Mouse (Mus musculus) cerebellum, adult 11 months (tissue): ENCODE measurements around the gene Dscam.
"Not testable (repeated sequence)": the region's sequence is repeated elsewhere in the genome, so short reads cannot be mapped to it uniquely, and the experiment has no call there.

Experiments used
- DNase-seq: peaks from one replicate; pipeline ENCODE4 v3.0.0; 2022

The Dscam gene

DNA sequence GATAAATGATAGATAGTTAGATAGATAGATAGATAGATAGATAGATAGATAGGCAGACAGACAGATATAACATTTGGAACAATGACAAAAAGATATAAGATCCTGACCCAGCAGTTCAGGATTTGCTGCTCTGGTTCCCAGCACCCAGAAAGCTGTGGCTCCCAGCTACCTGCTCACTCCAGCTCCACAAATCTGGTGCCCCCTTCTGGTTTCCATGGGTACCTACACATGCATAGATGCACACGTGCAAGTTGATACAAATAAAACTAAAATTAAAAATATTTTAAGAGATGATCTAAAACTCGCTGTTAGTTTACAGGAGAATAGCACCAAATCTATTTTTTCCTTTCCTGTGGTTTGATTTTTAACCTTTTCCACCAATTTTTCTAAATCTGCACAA is 238.8 kb downstream of the Dscam start:
- DNase-seq = no peak

DNA sequence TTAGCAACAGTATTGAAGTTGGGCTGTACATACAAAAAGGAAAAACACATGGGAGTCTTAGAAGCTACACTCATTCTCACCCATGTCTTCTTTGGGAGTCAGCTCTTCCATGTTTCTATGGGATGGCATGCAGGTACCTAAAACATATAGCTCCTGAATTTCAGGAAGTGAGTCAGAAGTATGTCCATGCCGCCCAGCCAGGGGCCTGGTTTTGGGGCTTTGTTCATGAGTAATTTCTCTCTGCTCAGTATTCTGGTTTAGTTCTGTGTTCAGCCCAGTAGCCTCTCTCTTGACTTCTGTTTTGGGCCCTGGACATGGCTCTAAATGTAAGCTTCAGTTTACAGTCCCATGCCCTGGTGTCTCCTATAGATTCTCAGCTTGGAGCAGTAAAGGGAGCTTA is 242.5 kb downstream of the Dscam start:
- DNase-seq = no peak

DNA sequence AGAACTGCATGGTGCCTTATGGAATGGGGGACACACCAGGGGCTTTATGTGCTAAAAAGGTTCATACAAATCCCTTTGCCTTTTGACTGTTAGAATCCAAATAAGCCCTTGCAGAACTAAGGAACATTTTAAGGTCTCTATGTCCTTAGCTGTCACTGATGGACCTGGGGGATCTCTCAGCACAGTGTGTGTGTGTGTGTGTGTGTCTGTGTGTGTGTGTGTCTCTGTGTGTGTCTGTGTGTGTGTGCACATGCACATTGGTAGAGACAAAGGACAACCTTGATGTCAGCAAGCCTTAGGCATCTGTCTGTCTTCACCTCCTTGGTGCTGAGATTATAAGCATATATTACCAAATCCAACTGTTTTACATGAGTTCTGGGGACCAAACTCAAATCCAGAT is 243.1 kb downstream of the Dscam start:
- DNase-seq = no peak

DNA sequence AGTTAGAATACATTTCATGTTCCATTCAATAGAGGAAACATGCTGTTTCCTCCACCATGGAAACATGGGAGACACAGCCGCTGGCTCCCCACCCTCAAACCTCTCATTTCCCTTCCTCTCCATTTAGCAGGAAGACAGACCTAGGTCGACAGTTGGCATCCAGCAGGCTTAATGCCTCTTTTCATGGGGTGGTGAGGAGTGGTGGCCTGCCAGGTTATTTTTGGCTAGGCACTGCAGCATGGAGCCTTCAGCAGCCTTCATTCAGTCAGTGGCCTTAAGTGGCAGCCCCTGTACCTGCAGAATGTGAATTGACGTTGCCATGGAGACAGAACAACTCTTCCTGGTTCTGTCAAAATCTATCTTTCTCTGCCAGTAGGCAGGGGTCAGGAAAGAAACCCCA is 243.6 kb downstream of the Dscam start:
- no peak for DNase-seq

GRCm38 (mm10) chr16:96923941-96924340 is 246.6 kb downstream of the Dscam start:
- DNase-seq = no peak

DNA sequence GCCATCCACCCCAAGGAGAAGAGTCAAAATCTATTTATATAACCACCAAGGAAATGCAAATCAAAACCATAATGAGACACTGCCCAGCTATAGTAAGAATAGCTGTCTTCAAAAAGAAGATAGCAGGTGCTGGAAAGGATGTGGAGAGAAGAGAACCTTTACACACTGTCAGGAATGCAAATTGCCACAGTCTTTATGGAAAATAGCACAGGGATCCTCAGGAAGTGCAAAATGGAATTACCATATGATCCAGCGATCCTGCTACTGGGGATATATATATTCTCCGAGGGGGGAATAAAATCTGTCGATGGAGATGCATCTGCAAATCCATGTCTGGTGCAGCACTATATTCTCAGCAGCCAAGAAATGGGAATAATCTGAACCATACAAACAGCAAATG is 256.1 kb downstream of the Dscam start:
- no peak for DNase-seq

DNA sequence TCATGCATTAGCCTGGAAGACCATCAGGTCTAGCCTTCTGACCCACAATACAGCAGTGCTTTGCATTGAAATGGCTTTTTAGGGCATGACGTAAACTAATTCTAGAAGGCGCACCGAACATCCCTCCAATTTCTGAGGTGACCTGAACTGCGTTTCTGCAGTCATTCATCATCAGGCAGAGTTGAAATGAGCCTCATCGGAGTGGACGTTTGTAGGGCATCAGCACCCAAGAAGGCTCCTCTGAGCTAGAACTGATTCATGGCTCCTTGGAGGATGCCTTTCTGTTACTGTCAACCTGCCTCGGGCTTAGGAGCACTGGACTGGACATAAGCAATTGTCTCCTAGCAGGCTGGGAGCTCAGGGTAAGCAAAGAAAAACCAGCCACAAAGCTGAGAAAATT is 257.7 kb downstream of the Dscam start:
- DNase-seq = no peak

GRCm38 (mm10) chr16:96912103-96912502 is 258.4 kb downstream of the Dscam start:
- no peak for DNase-seq

DNA sequence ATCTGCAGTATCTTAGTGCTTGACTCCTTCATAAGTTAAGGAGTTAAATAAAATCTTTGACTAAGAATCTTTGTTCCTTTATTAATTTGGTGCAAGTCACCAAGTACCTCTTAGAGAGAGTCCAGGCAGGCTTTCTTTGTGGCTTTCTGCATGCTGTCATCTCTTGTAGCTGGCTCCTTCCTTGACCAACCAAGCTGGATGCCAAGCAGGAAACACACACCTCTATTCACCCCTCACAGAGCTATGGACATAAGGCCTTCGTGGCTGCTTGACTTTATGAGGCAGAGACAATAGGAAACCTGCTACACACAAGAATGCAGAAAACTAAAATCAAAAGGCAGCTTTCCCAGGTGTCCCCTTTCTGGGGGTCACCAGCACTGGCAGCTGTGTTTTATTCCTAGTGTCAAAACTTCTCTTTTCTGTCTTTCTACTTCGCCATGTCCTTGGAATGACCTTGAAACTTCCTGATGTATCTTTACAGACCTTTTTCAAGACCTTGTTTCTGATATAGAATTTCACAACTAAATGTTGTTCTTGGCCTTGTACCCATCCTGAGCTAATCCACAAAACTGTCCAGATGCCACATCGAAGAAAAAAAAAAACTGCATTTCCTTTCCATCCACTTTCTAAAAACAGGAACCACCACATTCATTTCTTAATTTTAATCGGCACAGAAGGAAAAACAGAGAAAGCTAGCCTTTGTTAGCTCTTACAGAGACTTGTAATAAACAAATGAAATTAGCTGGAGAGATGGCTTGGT is 260.0 kb downstream of the Dscam start:
- DNase-seq = no peak

GRCm38 (mm10) chr16:96907818-96908217 is 262.7 kb downstream of the Dscam start:
- DNase-seq = no peak

DNA sequence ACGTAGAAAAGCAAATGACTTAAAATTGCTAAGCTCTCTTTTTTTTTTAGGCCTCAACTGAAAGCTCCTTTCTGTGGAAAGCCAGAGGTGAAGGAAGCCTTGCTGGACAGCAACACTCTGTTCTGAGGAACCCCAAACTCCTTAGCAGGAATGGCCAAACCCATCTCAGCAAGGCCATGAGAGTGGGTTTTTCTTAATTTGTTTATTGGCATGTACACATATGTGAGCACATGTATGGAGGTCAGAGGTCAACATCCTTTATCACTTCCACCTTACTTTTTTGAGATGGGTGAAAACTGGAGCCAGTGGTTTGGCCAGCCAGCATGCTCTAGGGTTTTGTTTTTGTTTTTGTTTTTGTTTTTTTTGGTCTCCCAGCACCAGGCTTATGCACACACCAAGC is 263.5 kb downstream of the Dscam start:
- no peak for DNase-seq

DNA sequence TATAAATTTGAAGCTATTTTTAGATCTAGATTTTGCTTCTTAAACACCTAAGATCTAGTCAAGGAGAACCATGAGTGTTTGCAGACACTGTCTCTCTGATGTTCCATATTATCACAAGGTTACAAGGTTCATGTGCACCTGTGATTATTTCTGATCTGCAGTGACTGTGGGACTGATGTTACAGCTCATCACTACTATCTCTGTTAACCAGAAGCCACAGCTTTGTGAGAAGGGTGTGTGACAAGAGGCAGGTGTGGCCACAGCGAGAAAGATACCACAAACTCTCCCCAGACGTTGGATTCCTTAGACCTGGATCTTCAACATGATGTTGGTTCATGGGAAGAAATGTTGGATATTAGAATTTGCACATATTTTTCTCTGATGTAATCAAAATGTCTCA is 263.9 kb downstream of the Dscam start:
- no peak for DNase-seq

- DNase-seq = no peak
Measured at GRCm38 (mm10) chr16:96904761-96905160, 265.8 kb downstream of the Dscam start.

DNA sequence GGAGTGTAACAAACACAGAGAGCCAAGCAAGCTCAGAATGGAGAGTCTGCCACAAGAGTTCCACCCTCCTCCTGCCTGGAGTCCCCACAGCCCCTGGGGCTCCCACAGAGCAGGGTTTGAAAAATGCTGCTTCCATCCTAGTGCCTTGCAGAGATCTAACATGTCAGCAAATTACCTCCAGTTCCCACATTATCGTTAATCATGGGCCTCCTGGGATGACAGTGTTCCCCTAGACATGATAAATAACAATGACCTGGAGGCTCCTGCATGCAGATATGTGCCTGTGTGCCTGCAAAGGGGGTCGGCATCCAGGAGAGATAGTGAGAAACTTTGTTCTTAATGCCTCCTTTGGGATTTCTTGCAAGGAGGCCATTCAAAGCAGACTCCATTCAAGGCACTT is 266.2 kb downstream of the Dscam start:
- no peak for DNase-seq

DNA sequence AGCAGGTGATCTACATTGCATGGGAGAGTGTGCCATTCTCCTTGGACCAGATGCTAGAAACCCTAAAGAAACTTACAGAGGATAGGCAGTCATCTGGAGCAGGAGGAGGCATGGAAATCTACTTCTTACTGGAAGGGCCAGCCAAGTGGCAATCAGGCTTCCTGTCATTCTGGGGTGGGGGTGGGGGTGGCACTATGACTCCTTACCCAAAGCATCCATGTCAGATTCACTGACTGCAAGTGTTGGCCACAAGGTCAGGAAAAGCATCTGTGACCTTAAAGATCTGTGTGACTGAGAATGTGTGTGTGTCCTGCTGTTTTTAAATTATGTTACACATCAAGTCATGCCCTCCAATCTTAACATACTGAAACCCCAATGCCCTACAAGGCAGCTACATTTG is 268.0 kb downstream of the Dscam start:
- no peak for DNase-seq

- no peak for DNase-seq
Measured at GRCm38 (mm10) chr16:96901234-96902014, 269.1 kb downstream of the Dscam start.

GRCm38 (mm10) chr16:96899329-96899728 is 271.2 kb downstream of the Dscam start:
- no peak for DNase-seq

DNA sequence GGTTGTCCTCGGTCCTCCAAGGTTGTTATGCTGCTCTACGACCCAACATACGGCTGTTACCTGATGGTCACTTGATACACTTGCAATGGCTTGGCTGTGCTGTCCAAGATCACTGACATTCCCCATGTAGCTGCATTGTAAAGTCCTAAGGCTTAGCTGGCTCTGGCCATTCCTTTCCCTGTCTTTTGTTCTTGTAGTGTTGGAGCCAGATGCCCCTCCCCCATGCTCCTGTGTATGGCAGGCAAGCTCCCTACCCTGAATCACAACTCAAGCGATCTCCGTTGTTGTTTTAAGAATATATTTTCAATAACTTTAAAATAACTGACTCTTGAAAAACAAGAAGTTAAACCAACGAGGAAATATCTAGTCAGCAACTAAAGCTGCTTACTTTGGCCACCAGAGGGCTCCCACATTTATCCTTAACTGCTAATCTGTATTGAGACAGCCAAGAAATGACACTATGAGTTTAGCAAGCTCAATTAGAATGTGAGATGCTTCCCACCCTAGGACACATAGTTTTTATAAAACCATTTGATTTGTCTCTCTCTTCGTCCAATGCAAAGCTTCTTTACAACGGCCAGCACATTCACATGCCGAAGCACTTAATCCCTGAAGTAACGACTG is 273.9 kb downstream of the Dscam start:
- DNase-seq = no peak

DNA sequence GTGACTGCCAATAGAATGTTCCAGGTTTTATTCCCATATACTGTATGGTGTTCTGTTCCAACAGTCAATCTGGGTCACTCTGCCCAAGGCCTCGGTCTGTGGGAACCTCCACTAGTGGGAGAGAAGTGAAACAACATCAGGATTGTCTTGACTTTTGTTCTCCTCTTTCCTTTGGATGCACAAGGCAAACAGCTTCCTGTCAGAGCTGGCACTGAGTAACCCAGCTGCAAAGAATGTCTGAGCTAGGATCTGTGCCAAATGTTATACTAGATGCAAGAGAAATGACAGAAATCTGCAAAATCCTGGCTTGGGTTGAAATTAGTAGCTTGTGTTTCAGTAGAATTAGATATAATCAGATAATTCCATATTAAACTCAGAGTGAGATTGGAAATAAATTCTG is 282.5 kb downstream of the Dscam start:
- DNase-seq = no peak

GRCm38 (mm10) chr16:96885817-96886216 is 284.7 kb downstream of the Dscam start:
- DNase-seq = no peak

- not testable (repeated sequence) for DNase-seq
Measured at GRCm38 (mm10) chr16:96884590-96884989, 286.0 kb downstream of the Dscam start.

DNA sequence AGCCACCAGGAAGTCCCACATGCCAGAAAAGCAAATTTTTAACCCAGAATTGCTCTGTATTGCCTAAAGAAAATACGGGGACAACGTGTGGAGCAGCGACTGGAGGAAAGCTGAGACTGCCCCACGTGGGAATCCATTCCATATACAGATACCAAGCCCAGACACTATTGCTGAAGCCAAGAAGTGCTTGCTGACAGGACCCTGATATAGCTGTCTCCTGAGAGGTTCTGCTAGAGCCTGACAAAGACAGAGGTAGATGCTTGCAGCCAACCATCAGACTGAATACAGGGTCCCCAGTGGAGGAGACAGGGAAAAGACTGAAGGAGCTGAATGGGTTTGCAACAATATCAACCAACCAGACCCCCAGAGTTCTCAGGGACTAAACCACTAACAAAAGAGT is 293.3 kb downstream of the Dscam start:
- DNase-seq = no peak

- DNase-seq = no peak
Measured at GRCm38 (mm10) chr16:96872799-96873198, 297.8 kb downstream of the Dscam start.

DNA sequence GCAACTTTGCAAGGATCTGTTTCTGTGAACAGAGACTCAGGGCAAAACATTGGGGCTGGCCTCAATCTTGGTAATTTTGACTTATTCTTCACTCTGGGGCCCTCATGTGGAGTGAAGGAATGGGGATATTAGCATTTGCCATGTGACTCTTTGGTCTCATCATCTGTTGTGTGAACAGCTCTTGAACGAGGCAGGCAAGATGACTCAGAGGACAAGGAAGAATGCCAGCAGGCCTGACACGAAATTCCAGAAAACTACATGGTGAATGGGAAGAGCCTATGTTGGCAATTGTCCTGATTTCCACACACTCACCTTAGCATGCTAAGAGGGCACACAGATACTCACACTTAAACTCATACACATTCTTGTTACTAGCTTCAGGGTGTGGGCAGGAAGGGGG is 313.0 kb downstream of the Dscam start:
- no peak for DNase-seq
